Mouse (Mus musculus) heart, postnatal 0 days (tissue): ENCODE results near the gene Cntn2.

Experiments
- CTCF ChIP-seq: IDR thresholded peaks from 2 replicates; pipeline ENCODE4 v1.5.1; 2016; ENCODE audit warnings: antibody characterized with exemption, control low read depth, low read depth
- EP300 ChIP-seq: IDR thresholded peaks from 2 replicates; pipeline ENCODE4 v1.6.1; 2016; ENCODE audit warnings: antibody characterized with exemption, low read depth

DNA sequence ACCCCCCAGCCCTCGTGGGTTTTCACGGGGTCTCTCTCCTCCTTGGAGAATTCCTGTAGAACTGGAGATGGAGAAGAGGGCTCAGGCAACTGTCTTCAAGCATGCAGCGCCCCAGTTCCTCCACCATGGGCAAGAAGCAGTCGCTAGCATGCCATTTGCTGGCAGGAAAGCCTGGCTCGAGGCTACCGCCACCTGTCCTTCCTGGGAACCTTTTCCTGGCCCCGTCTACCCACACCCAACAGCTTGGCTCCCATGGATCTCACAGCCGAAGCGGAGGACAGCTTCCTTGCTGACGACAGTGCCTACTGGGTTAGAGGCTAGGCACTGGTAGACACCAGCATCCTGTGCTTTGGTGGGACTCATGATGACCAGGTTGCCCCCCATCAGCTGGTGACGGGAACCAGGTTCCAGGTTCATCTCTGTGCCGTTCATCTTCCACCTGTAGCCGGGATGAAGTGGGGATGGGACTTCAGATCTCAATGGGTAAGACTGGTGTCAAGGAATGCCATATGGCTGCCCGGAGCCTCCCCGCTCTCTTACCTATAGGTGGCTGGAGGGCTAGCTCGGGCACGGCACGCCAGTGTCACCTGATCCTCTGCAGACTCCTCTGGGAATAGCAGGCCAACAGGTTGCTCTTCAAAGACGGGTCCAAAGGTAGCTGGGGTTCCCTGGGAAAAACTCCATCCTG, 14.3 kb downstream of the Cntn2 start:
- TF ChIP-seq CTCF (no peak), EP300 (no peak)
